Mouse (Mus musculus) CH12.LX (cell line): ENCODE results near the gene Mmp14. TPM values are rescaled to one million over a fixed set of nuclear protein-coding genes. Genes with fewer than 3 reads are reported as not detected.
A peak's percentile ranks its signal among the peaks of the same experiment; 100 is the strongest.

Source experiments
- DNase-seq: peaks from one replicate; pipeline ENCODE4 v3.0.0-alpha.2; 2013; ENCODE audit errors: extremely low read depth
- H3K27ac ChIP-seq: 2 replicates; pipeline ENCODE4 v1.5.1; 2012; ENCODE audit warnings: low read depth, mild to moderate bottlenecking, control low read depth, moderate library complexity; ENCODE audit not compliant: insufficient read depth
- H3K27me3 ChIP-seq: replicated peaks from 2 replicates; pipeline ENCODE3; 2012; ENCODE audit warnings: inconsistent platforms
- H3K36me3 ChIP-seq, 2 experiments: replicated peaks in 1 of 2; 2 replicates each; pipeline versions ENCODE3 to v1.6.1; 2012; ENCODE audit warnings: inconsistent platforms in 1 of 2, low read length in 1 of 2, mild to moderate bottlenecking in 1 of 2, mixed read lengths in 1 of 2, moderate library complexity in 1 of 2; ENCODE audit not compliant: control insufficient read depth in 1 of 2, insufficient read depth in 1 of 2
- H3K4me1 ChIP-seq, 2 experiments: 2 replicates each; pipeline ENCODE4 v1.6.1; 2012; ENCODE audit warnings: inconsistent platforms in 1 of 2, moderate library complexity in 1 of 2; ENCODE audit not compliant: insufficient read depth in 2 of 2, control insufficient read depth in 1 of 2
- H3K4me2 ChIP-seq: 2 replicates; pipeline ENCODE4 v1.6.1; 2012; ENCODE audit warnings: low read depth, mild to moderate bottlenecking, control low read depth; ENCODE audit not compliant: poor library complexity, insufficient read depth, severe bottlenecking
- H3K4me3 ChIP-seq, 3 experiments: fragments of 150-350 bp in 1 of 3; sonication (generic) in 1 of 3; replicated peaks in 1 of 3; 2 replicates each; pipeline versions ENCODE3 to v1.5.1; 2011 to 2012; ENCODE audit warnings: low read depth in 2 of 3, low read length in 2 of 3, mild to moderate bottlenecking in 2 of 3, moderate library complexity in 2 of 3, control low read depth in 1 of 3, improper control_type of control experiment in 1 of 3, inconsistent platforms in 1 of 3, mixed read lengths in 1 of 3; ENCODE audit not compliant: poor library complexity in 1 of 3
- H3K79me2 ChIP-seq: replicated peaks from 2 replicates; pipeline ENCODE4 v1.6.1; 2012; ENCODE audit warnings: mild to moderate bottlenecking, moderate library complexity; ENCODE audit not compliant: control insufficient read depth, poor library complexity, insufficient read depth, severe bottlenecking; ENCODE audit errors: extremely low read depth
- H3K9ac ChIP-seq: 2 replicates; pipeline ENCODE4 v1.6.1; 2012; ENCODE audit warnings: low read depth, mild to moderate bottlenecking, control low read depth, moderate library complexity; ENCODE audit not compliant: insufficient read depth
- H3K9me3 ChIP-seq: replicated peaks from 2 replicates; pipeline ENCODE3; 2012; ENCODE audit warnings: low read length, inconsistent platforms, mixed read lengths
- CHD2 ChIP-seq: IDR thresholded peaks from 2 replicates; pipeline ENCODE4 v1.6.1; 2011; ENCODE audit warnings: low read length, improper control_type of control experiment
- ELF1 ChIP-seq: IDR thresholded peaks from 2 replicates; pipeline ENCODE4 v1.6.1; 2014; ENCODE audit warnings: low read depth, mild to moderate bottlenecking, inconsistent platforms, low read length, improper control_type of control experiment
- EP300 ChIP-seq: IDR thresholded peaks from 2 replicates; pipeline ENCODE4 v1.6.1; 2011; ENCODE audit warnings: low read length, improper control_type of control experiment
- ETS1 ChIP-seq: conservative IDR thresholded peaks from 2 replicates; pipeline ENCODE4 v1.6.1; 2012; ENCODE audit warnings: low read depth, mild to moderate bottlenecking, inconsistent platforms, low read length, improper control_type of control experiment, moderate library complexity
- GABPA ChIP-seq: IDR thresholded peaks from 2 replicates; pipeline ENCODE4 v1.6.1; 2012; ENCODE audit warnings: low read depth, low read length, improper control_type of control experiment, inconsistent platforms; ENCODE audit not compliant: insufficient replicate concordance
- JUN ChIP-seq: IDR thresholded peaks from 2 replicates; pipeline ENCODE4 v1.6.1; 2011; ENCODE audit warnings: low read depth, mild to moderate bottlenecking, low read length, improper control_type of control experiment, moderate library complexity; ENCODE audit not compliant: insufficient read depth
- MAX ChIP-seq: IDR thresholded peaks from 2 replicates; pipeline ENCODE4 v1.6.1; 2011; ENCODE audit warnings: low read length, improper control_type of control experiment
- MEF2A ChIP-seq: IDR thresholded peaks from 2 replicates; pipeline ENCODE4 v1.6.1; 2014; ENCODE audit warnings: low read depth, mild to moderate bottlenecking, inconsistent platforms, low read length, improper control_type of control experiment, borderline replicate concordance
- MXI1 ChIP-seq: IDR thresholded peaks from 2 replicates; pipeline ENCODE4 v1.6.1; 2011; ENCODE audit warnings: mild to moderate bottlenecking, low read depth, low read length, improper control_type of control experiment
- NELFE ChIP-seq: IDR thresholded peaks from 2 replicates; pipeline ENCODE4 v1.6.1; 2011; ENCODE audit warnings: low read depth, low read length, improper control_type of control experiment
- NRF1 ChIP-seq: IDR thresholded peaks from 2 replicates; pipeline ENCODE4 v1.6.1; 2014; ENCODE audit warnings: low read depth, mild to moderate bottlenecking, inconsistent platforms, low read length, improper control_type of control experiment, moderate library complexity
- POLR2A ChIP-seq: IDR thresholded peaks from 2 replicates; pipeline ENCODE4 v1.6.1; 2011; ENCODE audit warnings: low read depth, mild to moderate bottlenecking, improper control_type of control experiment, low read length
- RAD21 ChIP-seq: IDR thresholded peaks from 2 replicates; pipeline ENCODE4 v1.6.1; 2011; ENCODE audit warnings: low read depth, mild to moderate bottlenecking, low read length, improper control_type of control experiment, moderate library complexity
- SMC3 ChIP-seq: IDR thresholded peaks from 2 replicates; pipeline ENCODE4 v1.6.1; 2011; ENCODE audit warnings: low read depth, low read length, improper control_type of control experiment
- TBP ChIP-seq: conservative IDR thresholded peaks from 2 replicates; pipeline ENCODE4 v1.6.1; 2011; ENCODE audit warnings: low read depth, low read length, improper control_type of control experiment
- TCF12 ChIP-seq: IDR thresholded peaks from 2 replicates; pipeline ENCODE4 v1.6.1; 2014; ENCODE audit warnings: low read depth, mild to moderate bottlenecking, inconsistent platforms, low read length, improper control_type of control experiment
- USF2 ChIP-seq: conservative IDR thresholded peaks from 2 replicates; pipeline ENCODE4 v1.6.1; 2011; ENCODE audit warnings: low read depth, low read length, improper control_type of control experiment
- ZC3H11A ChIP-seq: IDR thresholded peaks from 2 replicates; pipeline ENCODE4 v1.6.1; 2012; ENCODE audit warnings: low read depth, mild to moderate bottlenecking, inconsistent platforms, low read length, improper control_type of control experiment
- ZMIZ1 ChIP-seq: IDR thresholded peaks from 2 replicates; pipeline ENCODE4 v1.6.1; 2012; ENCODE audit warnings: low read depth, mild to moderate bottlenecking, inconsistent platforms, low read length, improper control_type of control experiment
- ZNF384 ChIP-seq: IDR thresholded peaks from 2 replicates; pipeline ENCODE4 v1.6.1; 2012; ENCODE audit warnings: low read depth, low read length, improper control_type of control experiment, inconsistent platforms
- dilution Hi-C: fragments of 300-500 bp; cut with MboI; formaldehyde crosslinking; loops from 2 replicates; pipeline ENCODE4 v1.14.3; 2020; ENCODE audit warnings: low sequenced_read_pairs; ENCODE audit not compliant: extremely low pct_unique_long_range_greater_than_20kb, extremely low pct_ligation_motif_present
- in situ Hi-C: fragments of 300-500 bp; cut with MboI; formaldehyde crosslinking; loops from 3 replicates; pipeline ENCODE4 v1.14.3; 2019; ENCODE audit warnings: low sequenced_read_pairs, low pct_ligation_motif_present, low pct_unique_long_range_greater_than_20kb, mixed read lengths
- polyA plus RNA-seq: library from polyadenylated mRNA; unstranded; fragments of >175 nt; gene quantifications from 2 replicates; pipeline ENCODE4 v1.2.1, GENCODE M21; 2012; ENCODE audit warnings: low read depth; ENCODE audit not compliant: insufficient read length
- total RNA-seq, 2 experiments: library from RNA; depleted of rRNA; stranded (reverse); fragments of 300-350 nt in 1 of 2; fragments of >200 nt in 1 of 2; gene quantifications; 2 replicates each; pipeline ENCODE4 v1.2.3; 2012 to 2014

Gene Mmp14
- total and polyA plus RNA-seq, 3 experiments, result 0.08 TPM; not detected in 1

DNA sequence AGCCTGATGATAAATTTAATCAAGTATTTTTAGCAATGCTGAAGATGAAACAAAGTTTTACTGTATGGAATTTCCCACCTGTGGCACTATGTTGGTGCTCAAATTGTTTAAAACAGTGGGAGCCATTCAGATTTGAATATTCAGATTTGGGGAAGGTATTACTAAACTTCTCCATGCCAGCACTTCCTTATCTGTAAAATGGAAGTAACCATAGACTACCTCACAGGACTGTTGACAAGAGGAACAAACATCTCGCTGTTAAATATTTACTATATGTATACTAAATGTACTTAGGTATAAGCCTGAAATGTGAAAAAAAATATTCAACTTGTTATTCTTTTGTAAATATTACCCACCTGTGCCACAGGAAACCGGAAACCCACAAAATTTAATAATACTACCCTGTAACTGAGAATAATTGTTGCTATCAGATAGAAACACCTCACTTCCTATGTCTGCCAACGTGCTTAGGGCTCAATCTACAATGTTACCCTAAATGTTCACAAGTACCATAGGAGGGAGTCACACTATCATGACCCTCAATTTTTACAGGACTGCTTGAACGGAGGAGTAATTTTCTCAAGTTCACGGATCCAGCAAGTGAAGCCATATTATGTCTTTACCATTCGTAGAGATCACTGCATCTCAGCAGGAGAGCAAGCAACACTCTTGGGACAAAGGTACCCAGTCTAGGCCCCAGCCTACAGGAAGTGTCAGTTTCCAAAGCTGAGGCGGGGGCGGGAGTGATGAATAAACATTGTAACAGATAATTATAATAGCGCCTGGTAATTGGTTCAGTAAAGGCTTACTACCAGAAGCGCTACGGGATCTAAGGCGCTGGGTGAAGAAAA is 31.9 kb downstream of the Mmp14 start (continued):
- TF ChIP-seq SMC3, result no peak

DNA sequence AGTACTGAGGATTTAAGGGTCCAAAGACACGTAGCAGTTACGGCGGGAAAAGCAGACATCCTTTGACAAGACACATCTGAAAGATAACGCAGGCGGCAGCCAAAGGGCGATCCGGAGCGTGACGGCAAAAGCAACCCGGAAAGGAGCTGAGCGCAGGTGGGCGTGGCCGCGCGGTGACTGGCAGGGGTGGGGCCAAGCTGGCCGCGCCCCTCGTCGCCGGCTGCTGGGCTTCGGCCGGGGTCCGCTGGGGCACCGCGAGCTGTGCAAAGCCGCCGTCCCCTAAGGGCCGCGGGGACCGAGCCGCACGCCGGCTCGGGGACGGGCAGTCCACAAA is 32.5 kb downstream of the Mmp14 start, which contains the start of gene Lrp10:
Gene Lrp10 (plus strand): TSS at position 179 of the 334 bp plus-strand sequence.
- Histone ChIP-seq H3K4me1 (peaks cover 4 to 31% of the 10 kb centered on the region in 2 experiments; a peak in 3 of 4 replicates), H3K79me2 (peaks cover 4% of the 10 kb centered on the region; the same call in 1 of the 2 replicates), H3K27me3 (no peaks in the 10 kb centered on the region), H3K9ac (peak within 1 kb of the TSS; percentile 89), H3K27ac (peak within 1 kb of the TSS; percentile 99), H3K4me3 (peak within 1 kb of the TSS; percentile 68 to 96 (median 87)), H3K4me2 (peak within 1 kb of the TSS; percentile 98), H3K36me3 (peaks cover 24 to 34% of the 10 kb centered on the region in 2 experiments), H3K9me3 (no peaks in the 10 kb centered on the region)
- TF ChIP-seq TBP (peak; percentile 75), NRF1 (0 out of 2 replicates have a peak, but pooled peaks have one; percentile 39), ELF1 (peak; percentile 87), SMC3 (no peak), ETS1 (no peak; the same call in 1 of the 2 replicates), RAD21 (no peak), NELFE (peak; percentile 72; the same call in 1 of the 2 replicates), ZNF384 (no peak), POLR2A (peak; percentile 79), ZMIZ1 (peak; percentile 57; the same call in 1 of the 2 replicates), JUN (no peak), TCF12 (peak; percentile 40; the same call in 1 of the 2 replicates), USF2 (no peak), MEF2A (no peak; the same call in 1 of the 2 replicates), EP300 (no peak), CHD2 (no peak), MXI1 (peak; percentile 58; the same call in 1 of the 2 replicates), ZC3H11A (no peak), MAX (peak; percentile 42; the same call in 1 of the 2 replicates), GABPA (no peak)
- in situ Hi-C loops, result loop anchor here (10.0 kb wide), 1 partner anchor 51 kb away; the partner anchor contains the start of gene Prmt5
- dilution Hi-C loops, result no loop called here
- DNase-seq, result peak; percentile 90
